Mouse (Mus musculus): Measurements from ENCODE around the gene Zfp536.

The Zfp536 gene

DNA sequence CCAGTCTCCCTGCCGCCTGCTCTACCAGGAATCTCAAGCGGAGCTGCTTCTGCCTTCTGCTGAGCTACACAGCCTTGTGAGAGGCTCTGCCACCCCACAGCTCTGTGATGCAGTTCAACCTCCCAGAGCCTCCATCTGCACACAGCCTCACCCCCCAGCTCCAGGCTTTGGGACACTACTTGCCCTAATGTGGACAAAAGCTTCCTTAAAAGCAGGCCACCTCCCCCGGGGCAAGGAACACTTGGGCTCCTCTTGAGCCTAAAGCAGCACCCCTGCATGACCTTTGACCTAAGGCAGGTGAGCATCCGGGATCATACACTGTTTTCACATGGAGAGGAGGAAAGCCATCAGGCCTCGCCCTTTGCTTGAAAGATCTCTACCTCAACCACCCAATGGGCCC lies 219.0 kb downstream of the Zfp536 start:
- no peak for DNase-seq (ENCODE audit: low spot score)

GRCm38 (mm10) chr7:37553646-37554045 lies 219.8 kb downstream of the Zfp536 start:
- DNase-seq (ENCODE audit: low spot score), result no peak

- DNase-seq (ENCODE audit: low spot score), result no peak
Observed at GRCm38 (mm10) chr7:37552384-37552783, 221.1 kb downstream of the Zfp536 start.

DNA sequence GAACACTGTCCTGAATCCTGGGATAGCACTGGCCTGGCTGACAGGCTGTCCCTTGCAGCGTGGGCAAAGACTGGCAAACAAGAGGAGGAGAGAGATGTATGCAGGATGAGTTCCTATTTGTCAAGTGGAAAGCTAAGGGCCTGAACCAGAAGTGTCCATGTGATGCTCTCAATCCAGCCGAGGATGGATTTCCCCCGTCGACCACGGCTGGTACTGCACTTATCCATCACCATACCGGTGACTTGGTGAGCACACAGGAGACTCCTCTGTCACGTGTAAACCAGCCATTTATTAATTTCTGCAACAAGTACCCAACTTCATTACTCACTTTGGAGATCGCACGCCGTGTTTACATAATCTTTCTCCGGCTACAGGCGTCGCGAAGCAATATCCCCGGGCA lies 224.6 kb downstream of the Zfp536 start:
- DNase-seq (ENCODE audit: low spot score), result no peak

DNA sequence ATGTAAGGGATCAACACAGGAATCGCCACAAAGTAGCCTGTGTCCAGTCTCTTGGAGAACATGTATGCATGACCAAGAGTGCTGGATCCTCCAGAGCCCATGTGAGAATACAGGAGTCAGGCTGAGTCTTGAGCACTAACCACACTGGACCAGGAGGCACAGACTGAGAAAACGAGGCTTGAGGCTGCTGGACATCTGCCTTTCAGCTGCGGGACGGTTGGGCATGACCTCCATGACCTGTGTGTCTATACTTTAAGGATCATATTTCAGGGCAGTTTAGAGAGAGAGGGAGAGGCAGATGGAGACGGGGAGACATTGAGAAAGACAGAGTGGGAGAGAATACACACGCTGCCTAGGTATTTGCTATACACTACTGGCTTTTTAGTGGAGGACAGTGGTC lies 229.4 kb downstream of the Zfp536 start:
- DNase-seq (ENCODE audit: low spot score), result peak; percentile 12

- DNase-seq (ENCODE audit: low spot score), result no peak
Observed at GRCm38 (mm10) chr7:37542951-37543350, 230.5 kb downstream of the Zfp536 start.

- no peak for DNase-seq (ENCODE audit: low spot score)
Observed at GRCm38 (mm10) chr7:37531166-37531565, 242.3 kb downstream of the Zfp536 start.

- DNase-seq (ENCODE audit: low spot score), result no peak
Observed at GRCm38 (mm10) chr7:37528311-37528710, 245.1 kb downstream of the Zfp536 start.

- DNase-seq (ENCODE audit: low spot score), result no peak
Observed at GRCm38 (mm10) chr7:37527890-37528289, 245.6 kb downstream of the Zfp536 start.

DNA sequence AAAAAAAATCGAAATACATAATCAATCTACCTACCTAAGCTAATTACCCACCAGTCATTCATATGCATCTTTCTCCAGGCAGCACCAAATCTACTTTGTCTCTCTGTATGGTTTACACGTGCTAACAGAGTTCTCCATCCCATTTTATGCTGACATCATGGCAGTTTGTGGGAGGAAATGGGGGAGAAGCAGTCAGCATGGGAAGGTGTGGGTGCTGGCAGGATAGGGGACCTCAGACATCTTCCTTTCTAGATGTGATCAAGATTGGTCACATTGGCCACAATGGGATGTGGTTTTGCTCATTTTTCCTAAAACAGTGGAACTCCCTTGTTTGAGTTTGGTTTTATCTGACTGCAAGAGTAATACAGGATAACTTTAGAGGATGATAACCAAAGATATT lies 252.0 kb downstream of the Zfp536 start:
- no peak for DNase-seq (ENCODE audit: low spot score)

GRCm38 (mm10) chr7:37510933-37511675 lies 262.3 kb downstream of the Zfp536 start:
- no peak for DNase-seq (ENCODE audit: low spot score)

DNA sequence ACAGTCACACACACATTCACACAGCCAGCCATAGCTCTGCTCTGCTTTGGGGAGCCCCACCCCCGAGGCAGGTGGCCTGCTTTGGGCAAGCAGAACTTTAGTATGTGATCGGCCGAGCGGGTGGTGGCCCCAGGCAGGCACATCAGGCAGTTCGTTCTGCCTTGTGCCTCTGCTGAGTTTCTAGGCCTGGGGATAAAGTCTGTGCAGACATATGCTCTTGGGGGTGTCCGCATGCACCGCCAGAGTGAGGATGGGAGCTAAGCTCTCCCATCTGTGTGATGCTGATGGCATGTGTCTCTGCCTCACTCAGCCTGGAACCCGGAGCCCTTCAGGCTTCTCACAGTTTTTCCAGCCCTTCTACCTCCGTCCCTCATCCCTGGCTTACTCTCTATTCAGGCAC lies 263.7 kb downstream of the Zfp536 start:
- DNase-seq (ENCODE audit: low spot score), result no peak

GRCm38 (mm10) chr7:37505548-37505947 lies 267.9 kb downstream of the Zfp536 start:
- no peak for DNase-seq (ENCODE audit: low spot score)

- DNase-seq (ENCODE audit: low spot score), result no peak
Observed at GRCm38 (mm10) chr7:37505096-37505495, 268.3 kb downstream of the Zfp536 start.

GRCm38 (mm10) chr7:37498881-37499280 lies 274.6 kb downstream of the Zfp536 start:
- no peak for DNase-seq (ENCODE audit: low spot score)

- DNase-seq (ENCODE audit: low spot score), result no peak
Observed at GRCm38 (mm10) chr7:37496491-37496890, 276.9 kb downstream of the Zfp536 start.

DNA sequence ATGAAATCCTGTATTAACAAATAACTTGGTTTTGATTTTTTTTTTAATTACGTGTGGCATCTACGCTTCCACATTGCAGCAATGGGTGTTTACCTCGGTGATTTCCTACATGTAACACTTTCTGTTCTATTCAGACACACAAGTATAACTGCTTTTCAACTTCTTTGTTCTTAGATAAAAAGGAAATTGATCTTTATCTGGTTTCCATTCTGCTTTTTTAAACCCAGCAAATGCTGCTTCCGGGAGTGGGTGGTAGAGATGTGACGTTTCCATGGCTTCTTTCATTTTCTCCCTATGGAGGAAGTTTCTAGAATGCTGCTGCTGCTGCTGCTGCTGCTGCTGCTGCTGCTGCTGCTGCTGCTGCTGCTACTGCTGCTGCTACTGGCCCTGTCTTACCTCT lies 283.1 kb downstream of the Zfp536 start:
- no peak for DNase-seq (ENCODE audit: low spot score)

GRCm38 (mm10) chr7:37484946-37485345 lies 288.5 kb downstream of the Zfp536 start:
- DNase-seq (ENCODE audit: low spot score), result no peak

DNA sequence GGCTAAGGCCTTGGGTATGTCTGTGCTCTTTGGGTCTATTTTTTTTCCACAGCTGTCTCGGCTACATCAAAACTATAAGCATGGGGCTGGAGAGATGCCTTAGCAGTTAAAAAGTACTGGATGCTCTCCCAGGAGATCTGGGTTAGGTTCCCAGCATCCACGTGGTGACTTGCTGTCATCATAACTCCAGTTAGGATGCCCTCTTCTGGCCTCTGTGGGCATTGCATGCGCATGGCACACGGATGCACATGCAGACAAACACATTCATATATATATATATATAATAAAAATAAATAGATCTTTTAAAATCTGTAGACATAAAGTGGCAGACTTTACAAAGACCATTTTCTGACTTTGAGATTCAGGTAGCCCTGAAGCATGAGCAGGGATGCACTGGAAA lies 290.9 kb downstream of the Zfp536 start:
- DNase-seq (ENCODE audit: low spot score), result no peak

GRCm38 (mm10) chr7:37481165-37481564 lies 292.3 kb downstream of the Zfp536 start:
- no peak for DNase-seq (ENCODE audit: low spot score)

- DNase-seq (ENCODE audit: low spot score), result no peak
Observed at GRCm38 (mm10) chr7:37477309-37477708, 296.1 kb downstream of the Zfp536 start.

DNA sequence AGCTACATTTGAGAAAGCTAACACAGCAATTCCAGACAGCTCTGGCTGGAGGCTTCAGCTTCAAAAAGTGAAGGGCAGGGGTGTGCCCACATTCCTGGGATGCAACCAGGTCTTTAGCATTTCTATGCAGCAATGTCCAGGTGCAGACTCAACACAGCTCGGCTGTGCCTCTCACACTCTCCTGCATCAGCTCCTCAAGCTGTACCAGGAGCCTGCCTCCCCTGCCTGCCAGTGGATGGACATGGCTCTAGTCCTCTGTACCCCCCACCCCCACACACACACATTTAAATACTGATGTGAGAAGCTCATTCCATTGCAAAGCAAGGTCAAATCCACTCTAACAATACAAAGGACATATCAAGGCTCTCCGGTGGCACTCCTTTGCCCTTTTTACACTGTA lies 298.0 kb downstream of the Zfp536 start:
- DNase-seq (ENCODE audit: low spot score), result no peak

DNA sequence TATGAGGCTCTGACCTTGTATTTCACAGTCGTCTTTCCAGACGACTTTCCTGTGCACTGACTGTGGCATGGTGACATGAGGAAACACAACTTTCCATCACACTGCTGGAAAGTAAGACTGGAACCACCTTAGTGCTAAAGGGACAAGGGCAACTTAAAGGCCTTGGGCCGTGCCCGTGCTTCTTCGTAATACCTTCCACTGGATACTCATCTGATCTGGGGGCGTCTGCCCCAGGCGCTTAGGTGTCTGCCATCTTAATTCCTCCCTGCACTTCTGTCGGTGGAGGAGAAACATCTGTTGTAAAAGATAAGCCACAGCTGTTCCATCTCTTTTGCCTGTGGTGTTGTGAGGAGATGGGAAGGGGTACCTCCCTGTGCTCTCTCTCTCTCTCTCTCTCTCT lies 299.2 kb downstream of the Zfp536 start:
- no peak for DNase-seq (ENCODE audit: low spot score)

DNA sequence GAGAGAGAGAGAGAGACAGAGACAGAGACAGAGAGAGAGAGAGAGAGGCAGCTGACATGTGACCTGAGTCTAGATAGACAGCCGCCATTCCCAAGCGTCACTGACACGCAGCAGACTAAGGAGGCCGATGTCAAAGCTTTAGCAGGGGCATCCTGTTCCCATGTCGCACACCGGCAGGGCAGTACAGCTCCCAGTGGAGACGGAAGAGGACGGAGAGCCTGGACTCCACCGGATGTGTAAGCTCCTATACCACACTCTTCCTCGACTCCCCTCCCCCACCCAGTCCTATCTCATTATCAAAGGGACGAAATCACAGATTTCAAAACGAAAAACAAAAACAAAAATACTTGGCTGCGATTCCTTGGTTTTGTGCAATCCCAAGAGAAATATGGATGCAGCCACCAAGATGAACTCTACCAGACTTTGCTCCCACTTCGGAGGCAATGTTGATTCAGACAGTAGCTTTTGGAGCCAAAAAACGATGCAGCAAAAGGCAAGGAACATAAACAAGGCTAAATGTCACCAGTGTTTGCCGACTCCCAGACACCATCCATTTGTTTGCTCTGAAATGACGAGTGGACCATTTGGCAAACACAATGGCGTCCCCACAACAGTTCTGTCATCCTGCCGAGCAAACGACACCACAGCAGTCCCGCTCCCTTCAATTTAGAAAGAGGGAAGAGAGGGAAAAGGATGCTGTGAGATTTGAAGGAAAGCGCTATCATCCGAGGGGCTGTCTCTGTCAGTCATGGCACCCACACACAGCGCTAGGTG lies 299.9 kb downstream of the Zfp536 start:
- no peak for DNase-seq (ENCODE audit: low spot score)
